In genomic region chr16:64058712-64059111, GRCm38 (mm10) we compare ENCODE assay signal across 26 mouse cellular contexts.
A peak's percentile ranks its signal among the peaks of the same experiment; 100 is the strongest.
DNase-seq lines count a peak whose midpoint lies in the region; ATAC-seq and TF ChIP-seq lines count a peak whose summit lies in the region.
"Had no signal": no experiment of that assay in that cellular context is flagged by ENCODE, and none has a peak within 500 bp of the region (broad histone marks: within the 10 kb centered on the region; RNA-seq: fewer than 3 reads in every experiment).

No protein-coding gene starts in this region.

- intact Hi-C loops in heart, adult 2 months (cut with DNase I): no loop called here

- TF ChIP-seq POLR2A in heart, adult 2 months (IDR thresholded peaks at IDR 0.05; ENCODE audit: insufficient read depth, low read depth, low read length): no peak

- H3K27me3 ChIP-seq in midbrain, embryonic 13.5 days: peaks cover 13% of the 10 kb centered on the region
- no peaks in the 10 kb centered on the region for H3K27me3 ChIP-seq in midbrain, postnatal 0 days (ENCODE audit: insufficient read depth, low read length)
- no peaks in the 10 kb centered on the region for H3K27me3 ChIP-seq in liver, embryonic 11.5 days (replicated peaks; ENCODE audit: control insufficient read depth, insufficient read depth, low read length)
- H3K27me3 ChIP-seq in forebrain, embryonic 14.5 days (replicated peaks; ENCODE audit: control insufficient read depth, insufficient read depth, low read length): no peaks in the 10 kb centered on the region
- no peaks in the 10 kb centered on the region for H3K27me3 ChIP-seq in heart, adult 2 months (ENCODE audit: control insufficient read depth, insufficient read depth, low read length)
- H3K27me3 ChIP-seq: embryonic facial prominence, embryonic 12.5 days; embryonic facial prominence, embryonic 15.5 days; forebrain, embryonic 15.5 days; heart, embryonic 12.5 days; heart, embryonic 15.5 days; hindbrain, embryonic 13.5 days had no signal

- 30% methylated on average over 8 of the region's 8 CpGs for WGBS in midbrain, embryonic 13.5 days
- 22% methylated on average over 8 of the region's 8 CpGs for WGBS in midbrain, postnatal 0 days
- 79% methylated on average over 8 of the region's 8 CpGs for WGBS in liver, embryonic 11.5 days
- 62% methylated on average over 8 of the region's 8 CpGs for WGBS in forebrain, embryonic 14.5 days
- WGBS in heart, adult 2 months: 69% methylated on average over 8 of the region's 8 CpGs

- no peak for TF ChIP-seq EP300 in heart, adult 2 months (IDR thresholded peaks at IDR 0.05; ENCODE audit: insufficient read depth, low read depth, low read length)

- H3K4me3 ChIP-seq in midbrain, embryonic 13.5 days (replicated peaks): no peak overlapping the region
- H3K4me3 ChIP-seq in midbrain, postnatal 0 days (ENCODE audit: low read depth, low read length): no peak overlapping the region
- H3K4me3 ChIP-seq in liver, embryonic 11.5 days (ENCODE audit: low read depth, low read length): no peak overlapping the region
- no peak overlapping the region for H3K4me3 ChIP-seq in forebrain, embryonic 14.5 days (ENCODE audit: low read depth, low read length)
- H3K4me3 ChIP-seq in heart, adult 2 months: no peak overlapping the region
- H3K4me3 ChIP-seq: embryonic facial prominence, embryonic 12.5 days; embryonic facial prominence, embryonic 15.5 days; forebrain, embryonic 15.5 days; gastrocnemius, adult 2 months; heart, embryonic 12.5 days; heart, embryonic 15.5 days; hindbrain, embryonic 10.5 days; hindbrain, embryonic 13.5 days had no signal

- ATAC-seq in midbrain, embryonic 13.5 days: no peak
- no peak for ATAC-seq in midbrain, postnatal 0 days (ENCODE audit: low FRiP score)
- ATAC-seq in liver, embryonic 11.5 days (replicated peaks; ENCODE audit: low FRiP score): no peak
- no peak for ATAC-seq in forebrain, embryonic 14.5 days
- ATAC-seq: activated CD4-positive, CD25-positive, alpha-beta regulatory T cell, adult 4 months; forebrain, embryonic 15.5 days; hindbrain, embryonic 16.5 days had no signal

- peak; percentile 19 to 27 for DNase-seq in cerebellum, postnatal 10 days
- no peak for DNase-seq in cerebellum, adult 9-10 months
- no peak for DNase-seq in midbrain, postnatal 0 days (ENCODE audit: low spot score)
- DNase-seq in liver, embryonic 11.5 days (ENCODE audit: low spot score): no peak
- no peak for DNase-seq in forebrain, embryonic 14.5 days (ENCODE audit: low spot score)
- DNase-seq in heart, adult 2 months: no peak
- DNase-seq: adrenal gland, adult 8-10 months; adrenal gland, postnatal 25 days; cerebellum, adult 11-12 months; cerebellum, adult 8-10 months; cerebellum, postnatal 25 days; gastrocnemius, adult 2 months; gastrocnemius, postnatal 14 days; heart, adult 11 months; heart, postnatal 10 days; heart, postnatal 36 days had no signal

- no peaks in the 10 kb centered on the region for H3K4me1 ChIP-seq in midbrain, embryonic 13.5 days (replicated peaks)
- no peaks in the 10 kb centered on the region for H3K4me1 ChIP-seq in midbrain, postnatal 0 days (ENCODE audit: insufficient read depth, low read length)
- no peaks in the 10 kb centered on the region for H3K4me1 ChIP-seq in liver, embryonic 11.5 days (replicated peaks; ENCODE audit: control insufficient read depth, insufficient read depth, low read length)
- no peaks in the 10 kb centered on the region for H3K4me1 ChIP-seq in forebrain, embryonic 14.5 days (ENCODE audit: control insufficient read depth, insufficient read depth, low read length)
- H3K4me1 ChIP-seq in heart, adult 2 months (ENCODE audit: control insufficient read depth, insufficient read depth, low read length): no peaks in the 10 kb centered on the region
- H3K4me1 ChIP-seq: embryonic facial prominence, embryonic 12.5 days; embryonic facial prominence, embryonic 15.5 days; heart, embryonic 12.5 days; heart, embryonic 15.5 days; hindbrain, embryonic 13.5 days had no signal

- no peak overlapping the region for H3K27ac ChIP-seq in midbrain, embryonic 13.5 days
- no peak overlapping the region for H3K27ac ChIP-seq in midbrain, postnatal 0 days (ENCODE audit: low read depth, low read length)
- H3K27ac ChIP-seq in liver, embryonic 11.5 days (ENCODE audit: low read depth, low read length): no peak overlapping the region
- H3K27ac ChIP-seq in forebrain, embryonic 14.5 days (ENCODE audit: low read depth, low read length): no peak overlapping the region
- H3K27ac ChIP-seq in heart, adult 2 months: no peak overlapping the region
- H3K27ac ChIP-seq: embryonic facial prominence, embryonic 12.5 days; embryonic facial prominence, embryonic 15.5 days; forebrain, embryonic 15.5 days; gastrocnemius, adult 2 months; heart, embryonic 15.5 days; hindbrain, embryonic 10.5 days; hindbrain, embryonic 13.5 days had no signal

- H3K36me3 ChIP-seq in midbrain, embryonic 13.5 days: no peaks in the 10 kb centered on the region
- no peaks in the 10 kb centered on the region for H3K36me3 ChIP-seq in midbrain, postnatal 0 days (ENCODE audit: insufficient read depth, low read length)
- no peaks in the 10 kb centered on the region for H3K36me3 ChIP-seq in liver, embryonic 11.5 days (ENCODE audit: control insufficient read depth, insufficient read depth, low read length)
- no peaks in the 10 kb centered on the region for H3K36me3 ChIP-seq in forebrain, embryonic 14.5 days (ENCODE audit: control insufficient read depth, insufficient read depth, low read length)
- H3K36me3 ChIP-seq in heart, adult 2 months (ENCODE audit: control insufficient read depth, insufficient read depth, low read length): no peaks in the 10 kb centered on the region
- H3K36me3 ChIP-seq: embryonic facial prominence, embryonic 12.5 days; embryonic facial prominence, embryonic 15.5 days; forebrain, embryonic 15.5 days; heart, embryonic 12.5 days; heart, embryonic 15.5 days; hindbrain, embryonic 10.5 days; hindbrain, embryonic 13.5 days had no signal

- H3K9me3 ChIP-seq in midbrain, embryonic 13.5 days: no peaks in the 10 kb centered on the region
- H3K9me3 ChIP-seq in midbrain, postnatal 0 days (ENCODE audit: low read length): no peaks in the 10 kb centered on the region
- H3K9me3 ChIP-seq in liver, embryonic 11.5 days (ENCODE audit: control insufficient read depth, low read length): no peaks in the 10 kb centered on the region
- H3K9me3 ChIP-seq in forebrain, embryonic 14.5 days (replicated peaks; ENCODE audit: control insufficient read depth, low read length): no peaks in the 10 kb centered on the region
- H3K9me3 ChIP-seq: embryonic facial prominence, embryonic 12.5 days; embryonic facial prominence, embryonic 15.5 days; forebrain, embryonic 15.5 days; heart, embryonic 12.5 days; heart, embryonic 15.5 days; hindbrain, embryonic 10.5 days; hindbrain, embryonic 13.5 days had no signal

- H3K9ac ChIP-seq in midbrain, embryonic 13.5 days (replicated peaks): no peak overlapping the region
- H3K9ac ChIP-seq in midbrain, postnatal 0 days (replicated peaks; ENCODE audit: low read length, poor library complexity, severe bottlenecking): no peak overlapping the region
- H3K9ac ChIP-seq in liver, embryonic 11.5 days (ENCODE audit: low read depth, low read length): no peak overlapping the region
- H3K9ac ChIP-seq in forebrain, embryonic 14.5 days (ENCODE audit: low read length): no peak overlapping the region
- no peak overlapping the region for H3K9ac ChIP-seq in heart, adult 2 months (ENCODE audit: low read depth, low read length)
- H3K9ac ChIP-seq: embryonic facial prominence, embryonic 12.5 days; embryonic facial prominence, embryonic 15.5 days; forebrain, embryonic 15.5 days; heart, embryonic 12.5 days; heart, embryonic 15.5 days; hindbrain, embryonic 13.5 days had no signal

- no peak for TF ChIP-seq CTCF in midbrain, postnatal 0 days (IDR thresholded peaks at IDR 0.05)
- no peak for TF ChIP-seq CTCF in heart, adult 2 months (IDR thresholded peaks at IDR 0.05)

- no peaks in the 10 kb centered on the region for H3K79me2 ChIP-seq in heart, adult 2 months (replicated peaks; ENCODE audit: control insufficient read depth, insufficient read depth, low read length)

- H3K4me2 ChIP-seq in midbrain, embryonic 13.5 days (replicated peaks): 0 out of 2 replicates have a peak overlapping the region, but pooled peaks have one; percentile 31
- peak overlapping the region; percentile 15; the same call in 1 of the 2 replicates for H3K4me2 ChIP-seq in midbrain, postnatal 0 days (ENCODE audit: low read depth, low read length, poor library complexity, severe bottlenecking)
- H3K4me2 ChIP-seq in liver, embryonic 11.5 days: no peak overlapping the region
- H3K4me2 ChIP-seq in forebrain, embryonic 14.5 days (ENCODE audit: low read length): no peak overlapping the region
- H3K4me2 ChIP-seq: embryonic facial prominence, embryonic 12.5 days; embryonic facial prominence, embryonic 15.5 days; forebrain, embryonic 15.5 days; heart, embryonic 12.5 days; heart, embryonic 15.5 days; hindbrain, embryonic 13.5 days had no signal

Comparison
In these comparisons a context has a peak if more than half of its experiments do, and no peak if none do; other contexts are left out.
1. DNase-seq: peak in cerebellum, postnatal 10 days (2 of 2); none in cerebellum, adult 9-10 months (single experiment), midbrain, postnatal 0 days (single experiment), liver, embryonic 11.5 days (single experiment), forebrain, embryonic 14.5 days (single experiment) and heart, adult 2 months (0 of 2).
2. H3K4me2 ChIP-seq: peak in midbrain, embryonic 13.5 days (single experiment) and midbrain, postnatal 0 days (single experiment); none in liver, embryonic 11.5 days (single experiment) and forebrain, embryonic 14.5 days (single experiment).